Mouse (Mus musculus): ENCODE data around the gene Cdh3.

Cdh3 gene

DNA sequence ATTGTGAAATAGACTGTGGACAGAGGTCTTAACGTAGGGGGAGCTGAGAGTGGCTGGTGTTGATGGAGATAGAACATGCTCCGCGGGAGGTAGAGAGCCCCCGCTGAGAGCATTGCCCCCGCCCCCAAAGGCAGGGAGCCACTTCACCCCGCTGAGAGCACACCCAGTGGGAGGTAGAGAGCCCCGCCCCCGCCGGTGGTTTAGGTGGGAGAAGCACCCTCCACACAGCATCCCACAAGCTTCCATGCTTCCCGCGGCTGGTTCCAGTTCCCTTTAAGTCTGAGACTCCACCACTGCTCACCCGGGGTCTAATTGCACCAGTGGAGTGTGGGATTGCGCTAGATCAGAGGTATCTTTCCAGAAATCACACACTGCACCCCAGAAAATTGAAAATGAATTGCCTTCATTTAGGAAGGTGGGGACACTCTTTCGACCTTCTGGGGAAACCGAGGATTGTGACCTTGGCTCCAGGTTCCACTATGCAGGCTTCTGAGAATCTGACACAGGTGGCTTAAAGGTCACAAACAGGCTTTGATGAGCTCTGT lies 96.0 kb downstream of the Cdh3 start:
- DNase-seq (ENCODE audit: low read depth, low spot score): no peak

All from brain, adult 2 months (tissue).